Mouse (Mus musculus) gastrocnemius, postnatal 10 days (tissue): ENCODE measurements around the gene Kmt2e. TPM values are rescaled to one million over a fixed set of nuclear protein-coding genes. Genes with fewer than 3 reads are reported as not detected.
"Not testable (repeated sequence)": the region's sequence is repeated elsewhere in the genome, so short reads cannot be mapped to it uniquely, and the experiment has no call there.

Source experiments
- DNase-seq: peaks from one replicate; pipeline ENCODE4 v3.0.0; 2021; ENCODE audit warnings: mixed read lengths
- total RNA-seq, 2 experiments: library from RNA; stranded (reverse); gene quantifications; 2 replicates each; pipeline ENCODE4 v1.2.3; 2021

Kmt2e gene
- total RNA-seq, 2 experiments from 2014 or later: 33.1 to 45.6 TPM

- DNase-seq: no peak
Measured at GRCm38 (mm10) chr5:23501582-23502316, 67.5 kb downstream of the Kmt2e start.

GRCm38 (mm10) chr5:23502317-23502937 lies 68.2 kb downstream of the Kmt2e start:
- no peak for DNase-seq

GRCm38 (mm10) chr5:23505578-23505977 lies 71.3 kb downstream of the Kmt2e start:
- no peak for DNase-seq

- DNase-seq: no peak
Measured at GRCm38 (mm10) chr5:23507210-23507609, 73.0 kb downstream of the Kmt2e start.

GRCm38 (mm10) chr5:23508630-23509029 lies 74.4 kb downstream of the Kmt2e start:
- no peak for DNase-seq

- DNase-seq: no peak
Measured at GRCm38 (mm10) chr5:23511456-23511855, 77.2 kb downstream of the Kmt2e start.

- no peak for DNase-seq
Measured at GRCm38 (mm10) chr5:23512556-23512955, 78.3 kb downstream of the Kmt2e start.

GRCm38 (mm10) chr5:23513468-23513867 lies 79.2 kb downstream of the Kmt2e start:
- no peak for DNase-seq

GRCm38 (mm10) chr5:23515038-23515437 lies 80.8 kb downstream of the Kmt2e start:
- DNase-seq: no peak

GRCm38 (mm10) chr5:23516962-23517361 lies 82.7 kb downstream of the Kmt2e start:
- DNase-seq: no peak

GRCm38 (mm10) chr5:23517839-23518238 lies 83.6 kb downstream of the Kmt2e start:
- no peak for DNase-seq

- DNase-seq: peak; percentile 31
Measured at GRCm38 (mm10) chr5:23518673-23519072, 84.4 kb downstream of the Kmt2e start.

GRCm38 (mm10) chr5:23519679-23520078 lies 85.4 kb downstream of the Kmt2e start:
- DNase-seq: no peak

GRCm38 (mm10) chr5:23521645-23522044 lies 87.4 kb downstream of the Kmt2e start:
- DNase-seq: no peak

GRCm38 (mm10) chr5:23523936-23524335 lies 89.7 kb downstream of the Kmt2e start:
- DNase-seq: no peak

GRCm38 (mm10) chr5:23524621-23525020 lies 90.4 kb downstream of the Kmt2e start:
- no peak for DNase-seq

GRCm38 (mm10) chr5:23531100-23531499 lies 96.9 kb downstream of the Kmt2e start:
- DNase-seq: no peak

- DNase-seq: no peak
Measured at GRCm38 (mm10) chr5:23531541-23532096, 97.4 kb downstream of the Kmt2e start.

GRCm38 (mm10) chr5:23535692-23536091 lies 101.5 kb downstream of the Kmt2e start:
- DNase-seq: no peak

GRCm38 (mm10) chr5:23551687-23552086 lies 117.4 kb downstream of the Kmt2e start:
- DNase-seq: no peak

GRCm38 (mm10) chr5:23553338-23553737 lies 119.1 kb downstream of the Kmt2e start:
- DNase-seq: not testable (repeated sequence)
